Mouse (Mus musculus): ENCODE measurements around the gene Rhbdd1. TPM values are rescaled to one million over a fixed set of nuclear protein-coding genes. Genes with fewer than 3 reads are reported as not detected.

The Rhbdd1 gene
- 8.8 and 9.9 TPM in 2 replicates for polyA plus RNA-seq (2016; fragmentation: Nextera tagmentation; extraction: Ambion mirVana)

- no peaks in the 10 kb centered on the region for H3K36me3 ChIP-seq
- peaks cover 33% of the 10 kb centered on the region for H3K4me1 ChIP-seq
- H3K27ac ChIP-seq (replicated peaks): peak within 1 kb of the TSS; percentile 97
- DNase-seq (ENCODE audit: low spot score): peak; percentile 98
- H3K9me3 ChIP-seq (replicated peaks): no peaks in the 10 kb centered on the region
- peaks cover 13% of the 10 kb centered on the region; the same call in 1 of the 2 replicates for H3K27me3 ChIP-seq (ENCODE audit: low read depth, poor library complexity, severe bottlenecking)
- peak within 1 kb of the TSS; percentile 89 for H3K4me3 ChIP-seq
- WGBS: 6% methylated on average over 47 of the region's 47 CpGs
These were observed at the start of gene Rhbdd1 for GRCm38 (mm10) chr1:82316111-82316745. Gene Rhbdd1, plus strand, starts transcription at chr1:82316452.

GRCm38 (mm10) chr1:82267547-82267946 is 48.7 kb upstream of the Rhbdd1 start:
- Histone ChIP-seq H3K36me3 (peaks cover 6% of the 10 kb centered on the region; the same call in 1 of the 2 replicates), H3K27me3 (ENCODE audit: low read depth, poor library complexity, severe bottlenecking) (no peaks in the 10 kb centered on the region), H3K4me3 (no peak overlapping the region), H3K27ac (replicated peaks) (no peak overlapping the region), H3K9me3 (replicated peaks) (no peaks in the 10 kb centered on the region), H3K4me1 (peaks cover 6% of the 10 kb centered on the region)
- 86% methylated on average over 4 of the region's 4 CpGs for WGBS
- no peak for DNase-seq (ENCODE audit: low spot score)

DNA sequence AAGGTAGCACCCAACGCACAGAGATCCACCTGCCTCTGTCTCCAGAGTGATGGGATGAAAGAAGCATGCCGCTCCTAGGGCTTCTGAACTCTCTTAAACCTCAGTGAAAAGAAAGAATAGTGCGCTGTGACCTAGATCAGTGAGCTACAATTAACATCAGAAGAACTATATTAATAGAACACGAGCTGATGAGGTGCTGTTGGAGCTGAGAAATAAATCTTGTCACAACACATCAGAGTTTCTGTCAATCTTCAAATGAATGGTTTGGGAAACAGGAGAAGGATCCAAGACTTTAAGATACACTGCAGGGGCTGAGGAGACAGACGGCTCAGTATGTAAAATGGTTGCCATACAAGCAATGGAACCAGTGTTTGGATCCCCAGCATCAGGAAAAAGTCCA is 44.0 kb upstream of the Rhbdd1 start:
- no peak for DNase-seq (ENCODE audit: low spot score)
- peak overlapping the region; percentile 49 for H3K27ac ChIP-seq (replicated peaks)
- H3K27me3 ChIP-seq (ENCODE audit: low read depth, poor library complexity, severe bottlenecking): no peaks in the 10 kb centered on the region
- H3K36me3 ChIP-seq: peaks cover 19% of the 10 kb centered on the region
- peaks cover 35% of the 10 kb centered on the region for H3K4me1 ChIP-seq
- H3K9me3 ChIP-seq (replicated peaks): no peaks in the 10 kb centered on the region
- 78% methylated on average over 5 of the region's 5 CpGs for WGBS
- no peak overlapping the region for H3K4me3 ChIP-seq

DNA sequence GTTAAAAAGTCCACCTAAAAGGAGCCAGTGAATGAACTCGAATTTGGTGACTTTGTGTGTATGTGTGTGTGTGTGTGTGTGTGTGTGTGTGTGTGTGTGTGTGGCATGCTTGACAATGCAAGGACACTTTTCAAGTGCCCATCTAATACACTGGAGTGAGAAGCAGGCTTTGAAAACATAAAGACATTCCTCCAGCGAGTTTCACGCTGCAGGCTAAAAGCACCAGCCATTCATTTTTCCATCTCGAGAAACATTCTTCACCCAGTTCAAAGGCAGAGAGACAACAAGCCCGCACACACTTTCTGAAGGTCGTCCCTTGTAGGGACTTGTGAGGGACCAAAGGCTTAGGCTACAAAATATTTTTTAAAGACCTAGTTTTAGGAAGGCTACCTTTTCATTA is 42.7 kb upstream of the Rhbdd1 start:
- peaks cover 35% of the 10 kb centered on the region for H3K4me1 ChIP-seq
- no peaks in the 10 kb centered on the region for H3K9me3 ChIP-seq (replicated peaks)
- H3K27ac ChIP-seq (replicated peaks): peak overlapping the region; percentile 72
- H3K4me3 ChIP-seq: no peak overlapping the region
- DNase-seq (ENCODE audit: low spot score): peak; percentile 42
- H3K36me3 ChIP-seq: peaks cover 32% of the 10 kb centered on the region
- 33% methylated on average over 6 of the region's 6 CpGs for WGBS
- no peaks in the 10 kb centered on the region for H3K27me3 ChIP-seq (ENCODE audit: low read depth, poor library complexity, severe bottlenecking)

- Histone ChIP-seq H3K9me3 (replicated peaks) (no peaks in the 10 kb centered on the region), H3K4me3 (no peak overlapping the region), H3K36me3 (peaks cover 40% of the 10 kb centered on the region), H3K27ac (replicated peaks) (peak overlapping the region; percentile 72), H3K4me1 (peaks cover 35% of the 10 kb centered on the region), H3K27me3 (ENCODE audit: low read depth, poor library complexity, severe bottlenecking) (no peaks in the 10 kb centered on the region)
- DNase-seq (ENCODE audit: low spot score): no peak
- WGBS: 57% methylated on average over 1 of the region's 1 CpGs
These were observed 41.9 kb upstream of the Rhbdd1 start for GRCm38 (mm10) chr1:82274361-82274760.

DNA sequence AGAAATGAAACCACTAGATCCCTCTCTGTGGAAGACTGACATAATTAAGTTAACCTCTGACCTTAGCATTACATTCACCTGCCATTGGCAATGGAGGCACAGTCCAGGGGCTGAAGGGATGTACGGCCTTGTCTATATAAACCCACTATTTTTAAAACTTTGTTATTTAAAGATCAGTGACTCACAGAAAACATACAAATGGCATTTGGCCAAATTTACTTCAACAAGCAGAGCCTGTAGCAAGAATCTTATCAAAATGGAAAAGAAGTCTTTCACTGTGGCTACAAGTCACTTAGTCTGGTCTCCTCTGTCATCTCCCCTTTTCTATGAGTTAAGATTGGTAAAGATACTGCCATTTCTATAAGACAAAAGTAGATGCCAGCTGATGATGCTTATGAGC is 36.5 kb upstream of the Rhbdd1 start:
- peaks cover 34% of the 10 kb centered on the region for H3K36me3 ChIP-seq
- 82% methylated on average over 1 of the region's 1 CpGs for WGBS
- no peak overlapping the region for H3K4me3 ChIP-seq
- H3K9me3 ChIP-seq (replicated peaks): no peaks in the 10 kb centered on the region
- no peak for DNase-seq (ENCODE audit: low spot score)
- peaks cover 34% of the 10 kb centered on the region for H3K4me1 ChIP-seq
- H3K27me3 ChIP-seq (ENCODE audit: low read depth, poor library complexity, severe bottlenecking): no peaks in the 10 kb centered on the region
- no peak overlapping the region for H3K27ac ChIP-seq (replicated peaks)

GRCm38 (mm10) chr1:82281823-82282222 is 34.4 kb upstream of the Rhbdd1 start:
- 85% methylated on average over 6 of the region's 6 CpGs for WGBS
- Histone ChIP-seq H3K27me3 (ENCODE audit: low read depth, poor library complexity, severe bottlenecking) (no peaks in the 10 kb centered on the region), H3K4me3 (no peak overlapping the region), H3K9me3 (replicated peaks) (no peaks in the 10 kb centered on the region), H3K36me3 (peaks cover 25% of the 10 kb centered on the region), H3K4me1 (peaks cover 48% of the 10 kb centered on the region), H3K27ac (replicated peaks) (no peak overlapping the region)
- no peak for DNase-seq (ENCODE audit: low spot score)

DNA sequence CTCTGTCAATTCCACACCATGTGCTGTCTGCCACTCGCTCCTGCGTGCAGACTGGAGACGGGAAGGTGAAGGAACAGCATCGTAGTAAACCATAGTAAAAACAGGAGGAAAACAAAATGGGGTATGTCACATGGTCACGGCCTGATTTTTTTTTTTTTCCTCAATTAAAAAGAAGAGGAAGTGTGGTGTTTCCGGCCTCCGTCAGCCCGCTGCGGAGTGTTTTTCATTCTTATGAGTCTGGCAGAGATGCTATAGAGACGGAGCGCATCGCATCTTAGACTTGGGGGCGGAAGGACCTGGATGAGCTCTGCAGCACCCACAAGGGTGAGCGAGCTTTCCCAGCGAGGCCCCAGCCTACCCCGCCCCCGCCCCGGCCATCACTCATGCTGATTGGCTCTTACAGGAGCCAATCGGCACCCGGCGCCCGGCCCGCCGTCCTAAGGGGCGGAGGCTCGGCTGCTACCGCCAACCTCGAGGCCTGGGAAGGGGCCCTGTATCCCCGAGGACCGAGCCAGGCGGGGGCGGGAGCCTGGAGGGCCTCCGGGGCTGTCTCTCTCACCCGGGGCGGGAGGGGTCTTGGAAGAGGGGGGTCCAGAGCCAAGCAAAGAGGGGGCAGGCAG is 33.1 kb upstream of the Rhbdd1 start:
- peak overlapping the region; percentile 96 for H3K27ac ChIP-seq (replicated peaks)
- peaks cover 8% of the 10 kb centered on the region for H3K27me3 ChIP-seq (ENCODE audit: low read depth, poor library complexity, severe bottlenecking)
- H3K4me3 ChIP-seq: peak overlapping the region; percentile 81
- H3K9me3 ChIP-seq (replicated peaks): peaks cover 7% of the 10 kb centered on the region; the same call in 1 of the 2 replicates
- peaks cover 59% of the 10 kb centered on the region for H3K4me1 ChIP-seq
- H3K36me3 ChIP-seq: peaks cover 25% of the 10 kb centered on the region
- DNase-seq (ENCODE audit: low spot score): peak; percentile 94
- WGBS: 3% methylated on average over 35 of the region's 35 CpGs

- H3K36me3 ChIP-seq: peaks cover 25% of the 10 kb centered on the region
- peaks cover 15% of the 10 kb centered on the region for H3K9me3 ChIP-seq (replicated peaks)
- peak overlapping the region; percentile 81 for H3K4me3 ChIP-seq
- 8% methylated on average over 1 of the region's 1 CpGs for WGBS
- peak; percentile 44 for DNase-seq (ENCODE audit: low spot score)
- H3K27me3 ChIP-seq (ENCODE audit: low read depth, poor library complexity, severe bottlenecking): peaks cover 16% of the 10 kb centered on the region
- peaks cover 66% of the 10 kb centered on the region for H3K4me1 ChIP-seq
- peak overlapping the region; percentile 96 for H3K27ac ChIP-seq (replicated peaks)
These were observed 32.4 kb upstream of the Rhbdd1 start for GRCm38 (mm10) chr1:82283901-82284301.

GRCm38 (mm10) chr1:82284403-82284802 is 31.8 kb upstream of the Rhbdd1 start:
- Histone ChIP-seq H3K9me3 (replicated peaks) (peaks cover 16% of the 10 kb centered on the region), H3K4me3 (peak overlapping the region; percentile 81), H3K27me3 (ENCODE audit: low read depth, poor library complexity, severe bottlenecking) (peaks cover 21% of the 10 kb centered on the region), H3K36me3 (peaks cover 26% of the 10 kb centered on the region), H3K27ac (replicated peaks) (peak overlapping the region; percentile 96), H3K4me1 (peaks cover 71% of the 10 kb centered on the region)
- 44% methylated on average over 4 of the region's 4 CpGs for WGBS
- DNase-seq (ENCODE audit: low spot score): no peak

DNA sequence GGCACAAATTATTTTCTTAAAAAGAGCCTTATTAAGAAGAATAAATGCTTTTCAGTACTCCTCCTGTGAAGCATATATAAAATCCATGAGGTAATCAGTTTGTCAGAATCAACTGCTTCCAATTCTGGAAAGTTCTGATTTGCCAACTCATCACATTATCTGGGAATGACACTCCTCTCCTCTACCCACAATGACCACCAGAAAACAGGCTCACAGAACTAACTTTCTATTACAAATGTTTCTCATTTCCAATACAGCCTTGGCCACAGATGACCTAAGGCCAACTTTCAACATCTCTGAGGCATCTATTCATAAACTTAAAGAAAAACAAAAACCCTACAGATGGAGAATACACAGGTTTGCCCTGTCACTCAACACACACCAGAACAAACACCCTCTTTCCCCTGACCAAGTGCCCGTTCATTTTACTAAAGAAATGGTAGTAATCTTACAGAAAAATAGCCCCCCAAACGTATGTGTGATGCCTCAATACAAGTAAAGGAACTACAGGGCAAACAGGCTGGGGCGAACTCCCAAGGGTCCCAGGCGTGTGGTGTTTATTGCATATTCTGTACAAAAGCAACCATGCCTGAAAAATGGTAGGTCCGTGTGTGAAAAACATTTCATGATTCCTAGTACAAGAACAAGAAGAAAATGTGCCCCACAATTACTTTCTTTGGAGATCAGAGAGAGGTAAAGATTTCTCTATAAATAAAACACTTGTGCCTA is 30.6 kb upstream of the Rhbdd1 start:
- DNase-seq (ENCODE audit: low spot score): no peak
- H3K36me3 ChIP-seq: peaks cover 28% of the 10 kb centered on the region
- peaks cover 23% of the 10 kb centered on the region for H3K27me3 ChIP-seq (ENCODE audit: low read depth, poor library complexity, severe bottlenecking)
- H3K4me1 ChIP-seq: peaks cover 80% of the 10 kb centered on the region
- WGBS: 42% methylated on average over 5 of the region's 5 CpGs
- H3K9me3 ChIP-seq (replicated peaks): peaks cover 16% of the 10 kb centered on the region
- peak overlapping the region; percentile 81 for H3K4me3 ChIP-seq
- peak overlapping the region; percentile 77 for H3K27ac ChIP-seq (replicated peaks)

DNA sequence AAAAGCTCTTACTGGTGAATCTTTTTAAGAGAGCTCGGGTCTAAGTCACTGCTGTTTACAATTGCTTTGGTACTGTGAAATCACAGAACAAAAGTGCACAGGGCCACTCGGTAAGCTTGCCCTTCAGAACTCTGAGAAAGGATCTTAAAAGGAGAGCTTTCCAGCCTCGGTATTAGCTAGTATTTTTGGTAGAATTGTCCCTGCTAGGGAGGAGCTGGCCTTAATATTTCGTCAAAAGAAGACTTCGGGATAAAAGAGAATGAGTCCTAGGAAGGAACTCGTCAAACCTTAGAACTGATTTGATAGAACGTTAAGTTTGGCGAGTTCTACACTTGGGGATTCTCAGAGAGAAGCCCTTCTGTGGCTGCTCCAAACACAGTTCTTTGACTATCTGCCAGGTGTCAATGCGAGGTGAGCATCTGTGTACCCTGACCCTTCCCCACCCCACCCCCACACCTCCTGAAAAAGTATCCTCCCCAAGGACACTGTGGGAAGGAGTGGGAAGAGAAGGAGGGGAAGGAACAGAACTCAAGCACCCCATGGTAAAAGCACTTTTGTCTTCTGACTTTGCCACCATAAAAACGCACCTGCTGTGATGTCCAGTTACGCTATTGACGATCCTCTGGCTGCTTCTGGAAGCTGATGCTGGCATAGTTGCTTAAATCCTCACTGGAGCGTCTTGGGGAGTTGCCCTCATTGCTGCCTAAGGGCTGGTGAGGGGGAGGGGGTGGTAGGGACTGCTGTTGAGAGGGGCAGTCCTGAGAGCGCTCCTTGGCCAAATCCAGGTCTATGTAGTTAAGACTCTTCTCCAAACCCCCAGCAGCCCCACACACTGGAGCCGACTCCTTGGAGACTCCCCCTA is 29.8 kb upstream of the Rhbdd1 start:
- peak overlapping the region; percentile 81 for H3K4me3 ChIP-seq
- peaks cover 80% of the 10 kb centered on the region for H3K4me1 ChIP-seq
- peaks cover 28% of the 10 kb centered on the region for H3K36me3 ChIP-seq
- 29% methylated on average over 15 of the region's 15 CpGs for WGBS
- peaks cover 23% of the 10 kb centered on the region for H3K27me3 ChIP-seq (ENCODE audit: low read depth, poor library complexity, severe bottlenecking)
- no peak for DNase-seq (ENCODE audit: low spot score)
- H3K9me3 ChIP-seq (replicated peaks): peaks cover 16% of the 10 kb centered on the region
- H3K27ac ChIP-seq (replicated peaks): peak overlapping the region; percentile 77

Measured in midbrain, embryonic 10.5 days (tissue).